Mouse (Mus musculus) heart, postnatal 0 days (tissue): ENCODE results near the gene Pofut2. TPM values are rescaled to one million over a fixed set of nuclear protein-coding genes. Genes with fewer than 3 reads are reported as not detected.
A peak's percentile ranks its signal among the peaks of the same experiment; 100 is the strongest.

ENCODE experiments used
- ATAC-seq: fragments of 200-750 bp; cut with Nextera tagmentation; 2 replicates; pipeline ENCODE4 v1.8.0; 2017; ENCODE audit warnings: low read depth, moderate number of reproducible peaks, moderate library complexity; ENCODE audit not compliant: insufficient read depth
- DNase-seq: peaks from one replicate; pipeline ENCODE4 v3.0.0-alpha.2; 2016; ENCODE audit warnings: low spot score
- H3K27ac ChIP-seq: fragments of 300-500 bp; sonication (generic); 2 replicates; pipeline ENCODE4 v1.5.1; 2014; ENCODE audit warnings: low read depth, mild to moderate bottlenecking
- H3K27me3 ChIP-seq: fragments of 300-500 bp; sonication (generic); 2 replicates; pipeline ENCODE4 v1.6.1; 2014; ENCODE audit warnings: low read length, mixed read lengths; ENCODE audit not compliant: control insufficient read depth, insufficient read depth
- H3K36me3 ChIP-seq: fragments of 300-500 bp; sonication (generic); replicated peaks from 2 replicates; pipeline ENCODE4 v1.6.1; 2014; ENCODE audit warnings: low read length, mixed read lengths; ENCODE audit not compliant: control insufficient read depth, insufficient read depth
- H3K4me1 ChIP-seq: fragments of 300-500 bp; sonication (generic); 2 replicates; pipeline ENCODE4 v1.6.1; 2014; ENCODE audit warnings: antibody characterized with exemption; ENCODE audit not compliant: control insufficient read depth, insufficient read depth
- H3K4me2 ChIP-seq: fragments of 300-500 bp; sonication (generic); 2 replicates; pipeline ENCODE4 v1.6.1; 2014; ENCODE audit warnings: low read depth, mild to moderate bottlenecking, low read length, moderate library complexity
- H3K4me3 ChIP-seq: fragments of 300-500 bp; sonication (generic); 2 replicates; pipeline ENCODE4 v1.5.1; 2014; ENCODE audit warnings: low read depth, low read length
- H3K9ac ChIP-seq: fragments of 300-500 bp; sonication (generic); replicated peaks from 2 replicates; pipeline ENCODE4 v1.6.1; 2014; ENCODE audit warnings: low read depth, low read length, mixed read lengths
- H3K9me3 ChIP-seq: fragments of 300-500 bp; sonication (generic); replicated peaks from 2 replicates; pipeline ENCODE4 v1.6.1; 2016; ENCODE audit warnings: low read length; ENCODE audit not compliant: control insufficient read depth
- CTCF ChIP-seq: IDR thresholded peaks from 2 replicates; pipeline ENCODE4 v1.5.1; 2016; ENCODE audit warnings: antibody characterized with exemption, control low read depth, low read depth
- EP300 ChIP-seq: IDR thresholded peaks from 2 replicates; pipeline ENCODE4 v1.6.1; 2016; ENCODE audit warnings: antibody characterized with exemption, low read depth
- WGBS: fragments of 180-500 bp; shearing (Covaris S2); extraction: QIAGEN DNeasy Blood & Tissue Kit; methylation state at CpG from one replicate; pipeline ENCODE4 v1.1.7; 2014; 5-methylcytosine and 5-hydroxymethylcytosine counted together
- polyA plus RNA-seq: library from polyadenylated mRNA; unstranded; fragments of >200 nt; fragmentation: Nextera tagmentation; extraction: Ambion mirVana; gene quantifications from 2 replicates; pipeline ENCODE4 v1.2.1, GENCODE M21; 2015
- total RNA-seq: library from RNA; depleted of rRNA; stranded (reverse); fragments of >200 nt; gene quantifications from 2 replicates; pipeline ENCODE4 v1.2.3, GENCODE M21; 2014; ENCODE audit warnings: low replicate concordance; rRNA removed

Gene Pofut2
- total RNA-seq (78.8 and 94.1 TPM in 2 replicates), polyA plus RNA-seq (71.1 and 72.4 TPM in 2 replicates)

GRCm38 (mm10) chr10:77258704-77259621, at the start of gene Pofut2:
Pofut2 (plus strand) TSS chr10:77259218.
- peak; percentile 99 for ATAC-seq

GRCm38 (mm10) chr10:77209261-77209660, 49.8 kb upstream of the Pofut2 start:
- ATAC-seq (no peak), DNase-seq (no peak)
- Histone ChIP-seq H3K4me2 (no peak overlapping the region), H3K4me1 (peaks cover 21% of the 10 kb centered on the region; the same call in 1 of the 2 replicates), H3K4me3 (no peak overlapping the region), H3K27ac (peak overlapping the region; percentile 3; the same call in 1 of the 2 replicates), H3K36me3 (no peaks in the 10 kb centered on the region), H3K9ac (no peak overlapping the region), H3K27me3 (no peaks in the 10 kb centered on the region), H3K9me3 (no peaks in the 10 kb centered on the region)
- TF ChIP-seq EP300 (no peak), CTCF (no peak)
- 65% methylated on average over 5 of the region's 5 CpGs for whole genome bisulfite sequencing

More at GRCm38 (mm10) chr10:77258704-77259621, at the start of gene Pofut2:
- Histone ChIP-seq H3K4me2 (peak within 1 kb of the TSS; percentile 84), H3K4me3 (peak within 1 kb of the TSS; percentile 80), H3K27me3 (no peaks in the 10 kb centered on the region), H3K9me3 (no peaks in the 10 kb centered on the region), H3K36me3 (peaks cover 33% of the 10 kb centered on the region), H3K4me1 (peaks cover 4% of the 10 kb centered on the region; the same call in 1 of the 2 replicates), H3K9ac (peak within 1 kb of the TSS; percentile 82), H3K27ac (peak within 1 kb of the TSS; percentile 91)
- whole genome bisulfite sequencing = under 1% methylated on average over 81 of the region's 81 CpGs
- TF ChIP-seq CTCF = peak; percentile 36
- TF ChIP-seq EP300 = peak; percentile 62; the same call in 1 of the 2 replicates
- peak; percentile 98 for DNase-seq

- TF ChIP-seq CTCF = no peak
- TF ChIP-seq EP300 = no peak
- no peaks in the 10 kb centered on the region for H3K9me3 ChIP-seq
- no peak overlapping the region for H3K4me2 ChIP-seq
- peaks cover 21% of the 10 kb centered on the region; the same call in 1 of the 2 replicates for H3K4me1 ChIP-seq
- ATAC-seq = no peak
- no peaks in the 10 kb centered on the region for H3K36me3 ChIP-seq
- DNase-seq = no peak
- no peak overlapping the region for H3K9ac ChIP-seq
- WGBS = 90% methylated on average over 3 of the region's 3 CpGs
- H3K27ac ChIP-seq = peak overlapping the region; percentile 73
- H3K27me3 ChIP-seq = no peaks in the 10 kb centered on the region
- H3K4me3 ChIP-seq = no peak overlapping the region
These were observed 48.4 kb upstream of the Pofut2 start for GRCm38 (mm10) chr10:77210666-77211065.

- TF ChIP-seq EP300 (no peak), CTCF (no peak)
- WGBS = 39% methylated on average over 11 of the region's 11 CpGs
- H3K36me3 ChIP-seq = no peaks in the 10 kb centered on the region
- DNase-seq (peak; percentile 70), ATAC-seq (peak; percentile 33)
- no peaks in the 10 kb centered on the region for H3K9me3 ChIP-seq
- H3K4me3 ChIP-seq = no peak overlapping the region
- H3K27ac ChIP-seq = peak overlapping the region; percentile 73
- H3K4me2 ChIP-seq = no peak overlapping the region
- H3K27me3 ChIP-seq = no peaks in the 10 kb centered on the region
- peaks cover 21% of the 10 kb centered on the region; the same call in 1 of the 2 replicates for H3K4me1 ChIP-seq
- H3K9ac ChIP-seq = no peak overlapping the region
These were observed 47.9 kb upstream of the Pofut2 start for GRCm38 (mm10) chr10:77211116-77211570.

GRCm38 (mm10) chr10:77212354-77213120, 46.5 kb upstream of the Pofut2 start:
- DNase-seq (no peak), ATAC-seq (no peak)
- peaks cover 18% of the 10 kb centered on the region; the same call in 1 of the 2 replicates for H3K4me1 ChIP-seq
- H3K4me3 ChIP-seq = no peak overlapping the region
- H3K36me3 ChIP-seq = no peaks in the 10 kb centered on the region
- no peaks in the 10 kb centered on the region for H3K27me3 ChIP-seq
- 80% methylated on average over 6 of the region's 6 CpGs for WGBS
- no peak overlapping the region; the same call in 1 of the 2 replicates for H3K27ac ChIP-seq
- H3K9ac ChIP-seq = no peak overlapping the region
- no peaks in the 10 kb centered on the region for H3K9me3 ChIP-seq
- H3K4me2 ChIP-seq = no peak overlapping the region
- TF ChIP-seq CTCF = no peak
- TF ChIP-seq EP300 = no peak
